ENCODE assay signal across 27 mouse cellular contexts in the genomic region with DNA sequence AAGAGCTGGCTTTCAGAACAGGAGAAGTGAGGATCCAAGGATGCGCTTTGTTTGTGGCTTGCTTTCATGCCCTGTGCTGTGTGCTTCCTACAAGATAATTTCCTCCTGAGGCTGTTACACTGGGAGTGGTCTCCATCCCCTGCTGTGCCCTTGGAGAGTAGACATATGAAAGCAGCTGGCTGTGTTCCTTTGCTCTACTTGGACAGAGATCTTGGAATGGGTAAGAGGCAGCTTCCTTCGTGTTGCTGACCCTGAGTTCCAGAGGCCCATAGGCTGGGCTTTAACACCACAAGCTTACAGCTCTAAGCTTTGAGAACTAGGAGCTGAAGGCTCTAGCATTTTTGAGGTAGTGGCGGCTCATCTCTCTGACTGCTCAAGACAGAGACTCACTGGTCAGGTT. TPM values are rescaled to one million over a fixed set of nuclear protein-coding genes. Genes with fewer than 3 reads are reported as not detected.
A peak's percentile ranks its signal among the peaks of the same experiment; 100 is the strongest.
DNase-seq lines count a peak whose midpoint lies in the region; ATAC-seq and TF ChIP-seq lines count a peak whose summit lies in the region.
"Had no signal": no experiment of that assay in that cellular context is flagged by ENCODE, and none has a peak within 500 bp of the region (broad histone marks: within the 10 kb centered on the region; RNA-seq: fewer than 3 reads in every experiment).

No protein-coding gene starts in this region.

- H3K9ac ChIP-seq in lung, embryonic 14.5 days, result no peak overlapping the region
- H3K9ac ChIP-seq in ES-E14 (ENCODE audit: insufficient read depth, low read depth, low read length, poor library complexity, severe bottlenecking), result no peak overlapping the region
- H3K9ac ChIP-seq in intestine, embryonic 16.5 days (ENCODE audit: low read depth, low read length), result no peak overlapping the region
- no peak overlapping the region for H3K9ac ChIP-seq in hindbrain, embryonic 12.5 days
- H3K9ac ChIP-seq: embryonic facial prominence, embryonic 12.5 days; forebrain, embryonic 13.5 days; limb, embryonic 15.5 days; liver, postnatal 0 days had no signal

- DNase-seq in heart, postnatal 10 days, result peak; percentile 44 to 46
- DNase-seq in heart, postnatal 14 days, result no peak
- peak; percentile 44 for DNase-seq in lung, embryonic 14.5 days
- no peak for DNase-seq in lung, postnatal 14 days
- peak; percentile 17 for DNase-seq in ES-E14 (ENCODE audit: low read depth, low spot score)
- DNase-seq in B cell, adult 2 months, result no peak
- DNase-seq: adrenal gland, postnatal 14 days; cerebellum, postnatal 10 days; gastrocnemius, postnatal 10 days; heart, postnatal 4 days; kidney, postnatal 14 days; layer of hippocampus, postnatal 36 days; liver, postnatal 0 days; right cerebral cortex, postnatal 25 days; thymus, postnatal 14 days had no signal

- H3K27me3 ChIP-seq in lung, embryonic 14.5 days (ENCODE audit: insufficient read depth, low read length), result no peaks in the 10 kb centered on the region
- no peaks in the 10 kb centered on the region for H3K27me3 ChIP-seq in intestine, embryonic 16.5 days (replicated peaks; ENCODE audit: control insufficient read depth, insufficient read depth, low read length)
- no peaks in the 10 kb centered on the region for H3K27me3 ChIP-seq in hindbrain, embryonic 12.5 days
- H3K27me3 ChIP-seq: embryonic facial prominence, embryonic 12.5 days; forebrain, embryonic 13.5 days; limb, embryonic 15.5 days had no signal

- no peak overlapping the region for H3K27ac ChIP-seq in lung, embryonic 14.5 days (ENCODE audit: low read depth)
- no peak overlapping the region for H3K27ac ChIP-seq in ES-E14 (ENCODE audit: insufficient read depth, low read depth, low read length, poor library complexity, severe bottlenecking)
- H3K27ac ChIP-seq in intestine, embryonic 16.5 days (ENCODE audit: low read length), result peak overlapping the region; percentile 43; the same call in 1 of the 2 replicates
- H3K27ac ChIP-seq in hindbrain, embryonic 12.5 days, result no peak overlapping the region
- H3K27ac ChIP-seq: embryonic facial prominence, embryonic 12.5 days; forebrain, embryonic 13.5 days; heart, adult 2 months; layer of hippocampus, adult 2 months; limb, embryonic 15.5 days; midbrain, embryonic 10.5 days had no signal

- intact Hi-C loops in heart, postnatal 10 days (cut with DNase I), result no loop called here
- intact Hi-C loops in heart, postnatal 14 days (cut with DNase I), result no loop called here

- H3K4me2 ChIP-seq in lung, embryonic 14.5 days, result no peak overlapping the region
- H3K4me2 ChIP-seq in intestine, embryonic 16.5 days (ENCODE audit: low read depth, low read length), result no peak overlapping the region
- no peak overlapping the region for H3K4me2 ChIP-seq in hindbrain, embryonic 12.5 days (replicated peaks)
- H3K4me2 ChIP-seq: embryonic facial prominence, embryonic 12.5 days; forebrain, embryonic 13.5 days; limb, embryonic 15.5 days had no signal

- no peak for TF ChIP-seq CTCF in lung, embryonic 14.5 days (IDR thresholded peaks at IDR 0.05; ENCODE audit: low read depth)

- H3K4me1 ChIP-seq in lung, embryonic 14.5 days (ENCODE audit: insufficient read depth), result no peaks in the 10 kb centered on the region
- H3K4me1 ChIP-seq in ES-E14 (ENCODE audit: control insufficient read depth in 2 of 2, insufficient read depth in 2 of 2, low read length in 2 of 2, poor library complexity in 1 of 2), result no peaks in the 10 kb centered on the region
- H3K4me1 ChIP-seq in intestine, embryonic 16.5 days (ENCODE audit: control insufficient read depth, insufficient read depth, low read length), result peaks cover 5% of the 10 kb centered on the region
- no peaks in the 10 kb centered on the region for H3K4me1 ChIP-seq in hindbrain, embryonic 12.5 days
- H3K4me1 ChIP-seq: embryonic facial prominence, embryonic 12.5 days; forebrain, embryonic 13.5 days; midbrain, embryonic 10.5 days had no signal

- 61% methylated on average over 3 of the region's 3 CpGs for WGBS in lung, embryonic 14.5 days
- WGBS in intestine, embryonic 16.5 days, result 72% methylated on average over 3 of the region's 3 CpGs
- WGBS in hindbrain, embryonic 12.5 days, result 79% methylated on average over 3 of the region's 3 CpGs

- H3K4me3 ChIP-seq in lung, embryonic 14.5 days (ENCODE audit: low read depth, low read length), result no peak overlapping the region
- no peak overlapping the region for H3K4me3 ChIP-seq in ES-E14 (ENCODE audit: insufficient read depth in 1 of 2, low read depth in 1 of 2, low read length in 2 of 2, poor library complexity in 1 of 2, severe bottlenecking in 1 of 2)
- no peak overlapping the region for H3K4me3 ChIP-seq in intestine, embryonic 16.5 days (ENCODE audit: low read length)
- no peak overlapping the region for H3K4me3 ChIP-seq in hindbrain, embryonic 12.5 days
- H3K4me3 ChIP-seq: embryonic facial prominence, embryonic 12.5 days; erythroblast, embryonic 14.5 days; forebrain, embryonic 13.5 days; heart, adult 2 months; layer of hippocampus, adult 2 months; limb, embryonic 15.5 days; midbrain, embryonic 10.5 days had no signal

- H3K36me3 ChIP-seq in lung, embryonic 14.5 days (ENCODE audit: insufficient read depth), result no peaks in the 10 kb centered on the region
- no peaks in the 10 kb centered on the region for H3K36me3 ChIP-seq in ES-E14 (ENCODE audit: control insufficient read depth, insufficient read depth, low read length, poor library complexity, severe bottlenecking)
- H3K36me3 ChIP-seq in intestine, embryonic 16.5 days (ENCODE audit: control insufficient read depth, insufficient read depth, low read length), result no peaks in the 10 kb centered on the region
- no peaks in the 10 kb centered on the region for H3K36me3 ChIP-seq in hindbrain, embryonic 12.5 days
- H3K36me3 ChIP-seq: embryonic facial prominence, embryonic 12.5 days; limb, embryonic 15.5 days; midbrain, embryonic 10.5 days had no signal

- no peaks in the 10 kb centered on the region for H3K9me3 ChIP-seq in lung, embryonic 14.5 days (ENCODE audit: low read depth, low read length)
- no peaks in the 10 kb centered on the region for H3K9me3 ChIP-seq in ES-E14 (ENCODE audit: control insufficient read depth, insufficient read depth, low read depth, low read length)
- H3K9me3 ChIP-seq in intestine, embryonic 16.5 days (ENCODE audit: control insufficient read depth, low read length), result no peaks in the 10 kb centered on the region
- H3K9me3 ChIP-seq in hindbrain, embryonic 12.5 days (replicated peaks), result no peaks in the 10 kb centered on the region
- H3K9me3 ChIP-seq: embryonic facial prominence, embryonic 12.5 days; forebrain, embryonic 13.5 days; limb, embryonic 15.5 days; midbrain, embryonic 10.5 days had no signal

- in situ Hi-C loops in ES-E14 (cut with MboI; ENCODE audit: low sequenced_read_pairs in 2 of 2, unreplicated experiment in 2 of 2), result no loop called here

- ATAC-seq in lung, embryonic 14.5 days (ENCODE audit: insufficient read depth), result 0 out of 2 replicates have a peak, but pooled peaks have one; percentile 44
- ATAC-seq in intestine, embryonic 16.5 days, result no peak
- no peak for ATAC-seq in hindbrain, embryonic 12.5 days (ENCODE audit: low FRiP score)
- ATAC-seq: activated CD4-positive, CD25-positive, alpha-beta regulatory T cell, adult 4 months; forebrain, embryonic 13.5 days; hindbrain, embryonic 16.5 days; liver, postnatal 0 days had no signal

TF ChIP-seq in ES-E14, 5 proteins besides CTCF, POLR2A, EP300 and RAD21:
- TF ChIP-seq ZC3H11A (IDR thresholded peaks at IDR 0.05; ENCODE audit: borderline replicate concordance, low read depth, low read length) (no peak), HCFC1 (IDR thresholded peaks at IDR 0.05; ENCODE audit: borderline replicate concordance, insufficient read depth, low read length) (no peak), CHD2 (IDR thresholded peaks at IDR 0.05; ENCODE audit: low read depth, low read length) (no peak), MAFK (IDR thresholded peaks at IDR 0.05; ENCODE audit: insufficient read depth, low read depth, low read length) (no peak), ZNF384 (IDR thresholded peaks at IDR 0.05; ENCODE audit: low read depth, low read length) (no peak)

RNA-seq across cellular contexts. Expression of a gene that starts 39.1 kb away (rescaled TPM):
- total RNA-seq in heart, postnatal 10 days (2021), result 10 to 100 TPM; 54.2 to 57.8 TPM
- 10 to 100 TPM; 27.5 to 31.9 TPM for total RNA-seq in heart, postnatal 14 days (2021)
- polyA plus RNA-seq in lung, embryonic 14.5 days (2014; fragmentation: Nextera tagmentation; extraction: Ambion mirVana), result 18.7 and 21.7 TPM in 2 replicates
- total RNA-seq in ES-E14 (2012; rRNA removed), result 3.7 and 4.5 TPM in 2 replicates
- polyA plus RNA-seq in intestine, embryonic 16.5 days (2015; fragmentation: Nextera tagmentation; extraction: Ambion mirVana), result 49.6 and 55.1 TPM in 2 replicates
- polyA plus RNA-seq in hindbrain, embryonic 12.5 days (2016; fragmentation: Nextera tagmentation; extraction: Ambion mirVana), result 15.1 and 20.6 TPM in 2 replicates
- total RNA-seq: neutrophil, adult 5-6 weeks had no signal
- polyA plus RNA-seq: activated CD4-positive, CD25-positive, alpha-beta regulatory T cell, adult 4 months; erythroblast, embryonic 14.5 days had no signal

Comparison
In these comparisons a context has a peak if more than half of its experiments do, and no peak if none do; other contexts are left out.
1. DNase-seq: peak in heart, postnatal 10 days (2 of 2), lung, embryonic 14.5 days (single experiment) and ES-E14 (single experiment); none in heart, postnatal 14 days (0 of 2), lung, postnatal 14 days (single experiment) and B cell, adult 2 months (0 of 2).